Mouse (Mus musculus) heart, postnatal 0 days (tissue): ENCODE results near the gene Rabgap1l. TPM values are rescaled to one million over a fixed set of nuclear protein-coding genes. Genes with fewer than 3 reads are reported as not detected.

Experiments
- ATAC-seq: fragments of 200-750 bp; cut with Nextera tagmentation; 2 replicates; pipeline ENCODE4 v1.8.0; 2017; ENCODE audit warnings: low read depth, moderate number of reproducible peaks, moderate library complexity; ENCODE audit not compliant: insufficient read depth
- DNase-seq: peaks from one replicate; pipeline ENCODE4 v3.0.0-alpha.2; 2016; ENCODE audit warnings: low spot score
- H3K27ac ChIP-seq: fragments of 300-500 bp; sonication (generic); 2 replicates; pipeline ENCODE4 v1.5.1; 2014; ENCODE audit warnings: low read depth, mild to moderate bottlenecking
- H3K27me3 ChIP-seq: fragments of 300-500 bp; sonication (generic); 2 replicates; pipeline ENCODE4 v1.6.1; 2014; ENCODE audit warnings: low read length, mixed read lengths; ENCODE audit not compliant: control insufficient read depth, insufficient read depth
- H3K36me3 ChIP-seq: fragments of 300-500 bp; sonication (generic); replicated peaks from 2 replicates; pipeline ENCODE4 v1.6.1; 2014; ENCODE audit warnings: low read length, mixed read lengths; ENCODE audit not compliant: control insufficient read depth, insufficient read depth
- H3K4me1 ChIP-seq: fragments of 300-500 bp; sonication (generic); 2 replicates; pipeline ENCODE4 v1.6.1; 2014; ENCODE audit warnings: antibody characterized with exemption; ENCODE audit not compliant: control insufficient read depth, insufficient read depth
- H3K4me2 ChIP-seq: fragments of 300-500 bp; sonication (generic); 2 replicates; pipeline ENCODE4 v1.6.1; 2014; ENCODE audit warnings: low read depth, mild to moderate bottlenecking, low read length, moderate library complexity
- H3K4me3 ChIP-seq: fragments of 300-500 bp; sonication (generic); 2 replicates; pipeline ENCODE4 v1.5.1; 2014; ENCODE audit warnings: low read depth, low read length
- H3K9ac ChIP-seq: fragments of 300-500 bp; sonication (generic); replicated peaks from 2 replicates; pipeline ENCODE4 v1.6.1; 2014; ENCODE audit warnings: low read depth, low read length, mixed read lengths
- H3K9me3 ChIP-seq: fragments of 300-500 bp; sonication (generic); replicated peaks from 2 replicates; pipeline ENCODE4 v1.6.1; 2016; ENCODE audit warnings: low read length; ENCODE audit not compliant: control insufficient read depth
- CTCF ChIP-seq: IDR thresholded peaks from 2 replicates; pipeline ENCODE4 v1.5.1; 2016; ENCODE audit warnings: antibody characterized with exemption, control low read depth, low read depth
- EP300 ChIP-seq: IDR thresholded peaks from 2 replicates; pipeline ENCODE4 v1.6.1; 2016; ENCODE audit warnings: antibody characterized with exemption, low read depth
- WGBS: fragments of 180-500 bp; shearing (Covaris S2); extraction: QIAGEN DNeasy Blood & Tissue Kit; methylation state at CpG from one replicate; pipeline ENCODE4 v1.1.7; 2014; 5-methylcytosine and 5-hydroxymethylcytosine counted together
- polyA plus RNA-seq: library from polyadenylated mRNA; unstranded; fragments of >200 nt; fragmentation: Nextera tagmentation; extraction: Ambion mirVana; gene quantifications from 2 replicates; pipeline ENCODE4 v1.2.1, GENCODE M21; 2015
- total RNA-seq: library from RNA; depleted of rRNA; stranded (reverse); fragments of >200 nt; gene quantifications from 2 replicates; pipeline ENCODE4 v1.2.3, GENCODE M21; 2014; ENCODE audit warnings: low replicate concordance

The Rabgap1l gene
- total and polyA plus RNA-seq, 2 experiments from 2014 or later = 71.4 to 123 TPM

- 58% methylated on average over 5 of the region's 5 CpGs for WGBS
- Histone ChIP-seq H3K4me3 (no peak overlapping the region), H3K9ac (no peak overlapping the region), H3K27me3 (no peaks in the 10 kb centered on the region), H3K4me2 (no peak overlapping the region), H3K4me1 (0 out of 2 replicates have a peak, but pooled peaks cover 5% of the 10 kb centered on the region), H3K9me3 (no peaks in the 10 kb centered on the region), H3K36me3 (no peaks in the 10 kb centered on the region), H3K27ac (no peak overlapping the region)
- TF ChIP-seq CTCF = no peak
- DNase-seq (no peak), ATAC-seq (no peak)
Measured at GRCm38 (mm10) chr1:160309951-160310350, 483.1 kb downstream of the Rabgap1l start.

GRCm38 (mm10) chr1:160308996-160309395, 484.0 kb downstream of the Rabgap1l start:
- peak overlapping the region; percentile 15; the same call in 1 of the 2 replicates for H3K4me2 ChIP-seq
- H3K36me3 ChIP-seq = no peaks in the 10 kb centered on the region
- DNase-seq (no peak), ATAC-seq (no peak)
- H3K4me3 ChIP-seq = peak overlapping the region; percentile 3; the same call in 1 of the 2 replicates
- no peak overlapping the region for H3K9ac ChIP-seq
- H3K4me1 ChIP-seq = 0 out of 2 replicates have a peak, but pooled peaks cover 6% of the 10 kb centered on the region
- TF ChIP-seq CTCF = no peak
- no peaks in the 10 kb centered on the region for H3K9me3 ChIP-seq
- no peak overlapping the region for H3K27ac ChIP-seq
- no peaks in the 10 kb centered on the region for H3K27me3 ChIP-seq
- 30% methylated on average over 7 of the region's 7 CpGs for WGBS

DNA sequence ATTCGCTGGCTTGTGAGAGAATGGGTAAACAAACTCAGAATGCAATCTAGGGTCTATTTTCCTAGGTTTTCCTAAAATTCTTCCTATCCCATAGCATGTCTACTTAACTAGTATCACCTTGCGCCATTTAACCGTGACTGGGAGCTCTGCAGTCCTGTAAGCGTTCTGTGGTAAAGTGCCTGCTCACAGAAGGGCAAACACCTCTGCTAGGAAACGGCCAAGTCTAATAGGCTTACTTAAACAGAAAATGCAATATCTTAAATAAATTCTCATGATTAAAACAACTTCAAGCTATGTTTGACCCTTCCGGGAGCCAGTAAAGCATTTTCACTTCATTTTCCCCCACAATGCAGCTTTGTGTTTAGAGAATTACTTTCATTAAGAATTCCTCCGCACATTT, 484.5 kb downstream of the Rabgap1l start:
- peak overlapping the region; percentile 15; the same call in 1 of the 2 replicates for H3K4me2 ChIP-seq
- H3K4me3 ChIP-seq = peak overlapping the region; percentile 3; the same call in 1 of the 2 replicates

GRCm38 (mm10) chr1:160306866-160307616, 486.0 kb downstream of the Rabgap1l start:
- Histone ChIP-seq H3K9ac (no peak overlapping the region), H3K4me1 (peaks cover 7% of the 10 kb centered on the region; the same call in 1 of the 2 replicates), H3K27ac (peak overlapping the region; percentile 14; the same call in 1 of the 2 replicates), H3K27me3 (no peaks in the 10 kb centered on the region), H3K4me3 (peak overlapping the region; percentile 1; the same call in 1 of the 2 replicates), H3K4me2 (no peak overlapping the region; the same call in 1 of the 2 replicates), H3K9me3 (no peaks in the 10 kb centered on the region), H3K36me3 (no peaks in the 10 kb centered on the region)
- DNase-seq (no peak), ATAC-seq (no peak)
- 51% methylated on average over 10 of the region's 10 CpGs for WGBS
- TF ChIP-seq CTCF (no peak), EP300 (no peak)

More for the DNA sequence above, 484.5 kb downstream of the Rabgap1l start:
- Histone ChIP-seq H3K9me3 (no peaks in the 10 kb centered on the region), H3K4me1 (peaks cover 10% of the 10 kb centered on the region; the same call in 1 of the 2 replicates), H3K27me3 (no peaks in the 10 kb centered on the region), H3K9ac (no peak overlapping the region), H3K27ac (no peak overlapping the region), H3K36me3 (no peaks in the 10 kb centered on the region)
- ATAC-seq (no peak), DNase-seq (no peak)
- TF ChIP-seq EP300 (no peak), CTCF (no peak)
- 78% methylated on average over 7 of the region's 7 CpGs for WGBS

GRCm38 (mm10) chr1:160306336-160306735, 486.7 kb downstream of the Rabgap1l start:
- DNase-seq (no peak), ATAC-seq (no peak)
- Histone ChIP-seq H3K9ac (no peak overlapping the region), H3K9me3 (no peaks in the 10 kb centered on the region), H3K4me2 (no peak overlapping the region), H3K36me3 (no peaks in the 10 kb centered on the region), H3K4me3 (no peak overlapping the region; the same call in 1 of the 2 replicates), H3K27ac (no peak overlapping the region), H3K27me3 (no peaks in the 10 kb centered on the region), H3K4me1 (peaks cover 5% of the 10 kb centered on the region; the same call in 1 of the 2 replicates)
- WGBS = 60% methylated on average over 6 of the region's 6 CpGs
- TF ChIP-seq CTCF (no peak), EP300 (no peak)
